Mouse (Mus musculus) limb, embryonic 11.5 days (tissue): ENCODE data around the gene Usp48. TPM values are rescaled to one million over a fixed set of nuclear protein-coding genes. Genes with fewer than 3 reads are reported as not detected.
"Not testable (repeated sequence)": the region's sequence is repeated elsewhere in the genome, so short reads cannot be mapped to it uniquely, and the experiment has no call there.

Source experiments
- ATAC-seq: fragments of 200-750 bp; cut with Nextera tagmentation; 2 replicates; pipeline ENCODE4 v1.8.0; 2017; ENCODE audit warnings: low read depth; ENCODE audit not compliant: insufficient number of reproducible peaks, low FRiP score, low TSS enrichment
- DNase-seq: peaks from one replicate; pipeline ENCODE4 v3.0.0-alpha.2; 2015; ENCODE audit warnings: low spot score
- H3K27ac ChIP-seq: fragments of 300-500 bp; sonication (generic); replicated peaks from 2 replicates; pipeline ENCODE4 v1.5.1; 2014; ENCODE audit warnings: low read depth, mild to moderate bottlenecking, low read length
- H3K27me3 ChIP-seq: fragments of 300-500 bp; sonication (generic); 2 replicates; pipeline ENCODE4 v1.6.1; 2014; ENCODE audit warnings: mild to moderate bottlenecking, low read length, mixed read lengths; ENCODE audit not compliant: control insufficient read depth, insufficient read depth
- H3K36me3 ChIP-seq: fragments of 300-500 bp; sonication (generic); 2 replicates; pipeline ENCODE4 v1.6.1; 2014; ENCODE audit warnings: mild to moderate bottlenecking, low read length, moderate library complexity, mixed read lengths; ENCODE audit not compliant: control insufficient read depth, insufficient read depth
- H3K4me1 ChIP-seq: fragments of 300-500 bp; sonication (generic); 2 replicates; pipeline ENCODE4 v1.6.1; 2014; ENCODE audit warnings: low read length, mixed read lengths; ENCODE audit not compliant: control insufficient read depth, insufficient read depth
- H3K4me2 ChIP-seq: fragments of 300-500 bp; sonication (generic); 2 replicates; pipeline ENCODE4 v1.6.1; 2014; ENCODE audit warnings: low read depth, mild to moderate bottlenecking, moderate library complexity; ENCODE audit not compliant: severe bottlenecking
- H3K4me3 ChIP-seq: fragments of 300-500 bp; sonication (generic); 2 replicates; pipeline ENCODE4 v1.5.1; 2014; ENCODE audit warnings: low read depth, low read length
- H3K9ac ChIP-seq: fragments of 300-500 bp; sonication (generic); 2 replicates; pipeline ENCODE4 v1.6.1; 2014; ENCODE audit warnings: mild to moderate bottlenecking, low read length
- H3K9me3 ChIP-seq: fragments of 300-500 bp; sonication (generic); 2 replicates; pipeline ENCODE4 v1.6.1; 2016; ENCODE audit warnings: low read length; ENCODE audit not compliant: control insufficient read depth
- WGBS: fragments of 180-500 bp; shearing (Covaris S2); extraction: QIAGEN DNeasy Blood & Tissue Kit; methylation state at CpG from one replicate; pipeline ENCODE4 v1.1.7; 2014; 5-methylcytosine and 5-hydroxymethylcytosine counted together
- polyA plus RNA-seq: library from polyadenylated mRNA; unstranded; fragments of >200 nt; fragmentation: Nextera tagmentation; extraction: Ambion mirVana; gene quantifications from 2 replicates; pipeline ENCODE4 v1.2.1, GENCODE M21; 2014

The Usp48 gene
- polyA plus RNA-seq, 1 experiment from 2014 or later, result 93.0 TPM

GRCm38 (mm10) chr4:137578181-137578845 lies 15.2 kb upstream of the Usp48 start:
- Histone ChIP-seq H3K36me3 (no peaks in the 10 kb centered on the region), H3K9me3 (no peaks in the 10 kb centered on the region), H3K4me3 (peak overlapping the region; percentile 24), H3K4me2 (peak overlapping the region; percentile 72), H3K27me3 (peaks cover 4% of the 10 kb centered on the region; the same call in 1 of the 2 replicates), H3K4me1 (no peaks in the 10 kb centered on the region), H3K9ac (peak overlapping the region; percentile 30; the same call in 1 of the 2 replicates), H3K27ac (no peak overlapping the region)
- ATAC-seq (no peak), DNase-seq (peak; percentile 79)
- WGBS, result 4% methylated on average over 39 of the region's 39 CpGs

- Histone ChIP-seq H3K27me3 (peaks cover 4% of the 10 kb centered on the region; the same call in 1 of the 2 replicates), H3K27ac (no peak overlapping the region), H3K9ac (no peak overlapping the region), H3K4me1 (no peaks in the 10 kb centered on the region), H3K4me2 (no peak overlapping the region), H3K36me3 (no peaks in the 10 kb centered on the region), H3K9me3 (no peaks in the 10 kb centered on the region), H3K4me3 (no peak overlapping the region)
- ATAC-seq (no peak), DNase-seq (no peak)
- 57% methylated on average over 4 of the region's 4 CpGs for WGBS
These were observed 13.8 kb upstream of the Usp48 start for GRCm38 (mm10) chr4:137579789-137580188.

GRCm38 (mm10) chr4:137580299-137580698 lies 13.3 kb upstream of the Usp48 start:
- Histone ChIP-seq H3K36me3 (no peaks in the 10 kb centered on the region), H3K27me3 (peaks cover 4% of the 10 kb centered on the region; the same call in 1 of the 2 replicates), H3K9me3 (no peaks in the 10 kb centered on the region), H3K9ac (no peak overlapping the region), H3K4me2 (no peak overlapping the region), H3K27ac (no peak overlapping the region), H3K4me3 (no peak overlapping the region), H3K4me1 (no peaks in the 10 kb centered on the region)
- ATAC-seq (no peak), DNase-seq (no peak)
- WGBS, result 62% methylated on average over 2 of the region's 2 CpGs

- H3K4me2 ChIP-seq, result no peak overlapping the region
- H3K27me3 ChIP-seq, result peaks cover 4% of the 10 kb centered on the region; the same call in 1 of the 2 replicates
- H3K4me3 ChIP-seq, result no peak overlapping the region
- H3K9ac ChIP-seq, result no peak overlapping the region
- no peak for ATAC-seq
- 36% methylated on average over 3 of the region's 3 CpGs for WGBS
- H3K4me1 ChIP-seq, result no peaks in the 10 kb centered on the region
- H3K36me3 ChIP-seq, result no peaks in the 10 kb centered on the region
- H3K27ac ChIP-seq, result no peak overlapping the region
- no peaks in the 10 kb centered on the region for H3K9me3 ChIP-seq
- peak; percentile 52 for DNase-seq
These were observed 11.7 kb upstream of the Usp48 start for GRCm38 (mm10) chr4:137581815-137582214.

- not testable (repeated sequence) for H3K9me3 ChIP-seq, H3K4me3 ChIP-seq, H3K4me1 ChIP-seq, DNase-seq, H3K27ac ChIP-seq, ATAC-seq, H3K4me2 ChIP-seq, H3K27me3 ChIP-seq, H3K36me3 ChIP-seq, H3K9ac ChIP-seq
- WGBS, result 82% methylated on average over 2 of the region's 3 CpGs
These were observed 4.5 kb upstream of the Usp48 start for GRCm38 (mm10) chr4:137589095-137589494.

GRCm38 (mm10) chr4:137589586-137589985 lies 4.0 kb upstream of the Usp48 start:
- no peak overlapping the region for H3K27ac ChIP-seq
- no peak for ATAC-seq
- no peak overlapping the region for H3K4me2 ChIP-seq
- 88% methylated on average over 3 of the region's 3 CpGs for WGBS
- no peaks in the 10 kb centered on the region for H3K4me1 ChIP-seq
- no peak overlapping the region for H3K4me3 ChIP-seq
- H3K27me3 ChIP-seq, result no peaks in the 10 kb centered on the region
- H3K36me3 ChIP-seq, result no peaks in the 10 kb centered on the region
- no peaks in the 10 kb centered on the region for H3K9me3 ChIP-seq
- DNase-seq, result no peak
- H3K9ac ChIP-seq, result no peak overlapping the region

- no peaks in the 10 kb centered on the region for H3K36me3 ChIP-seq
- DNase-seq, result no peak
- ATAC-seq, result no peak
- H3K9ac ChIP-seq, result no peak overlapping the region
- no peak overlapping the region for H3K27ac ChIP-seq
- peaks cover 9% of the 10 kb centered on the region for H3K4me1 ChIP-seq
- H3K4me2 ChIP-seq, result no peak overlapping the region
- no peaks in the 10 kb centered on the region for H3K27me3 ChIP-seq
- no peaks in the 10 kb centered on the region for H3K9me3 ChIP-seq
- 92% methylated on average over 4 of the region's 4 CpGs for WGBS
- H3K4me3 ChIP-seq, result no peak overlapping the region
These were observed 2.6 kb upstream of the Usp48 start for GRCm38 (mm10) chr4:137590961-137591360.

- Histone ChIP-seq H3K9ac (peak overlapping the region; percentile 81), H3K4me1 (peaks cover 13% of the 10 kb centered on the region), H3K27ac (peak overlapping the region; percentile 92; the same call in 1 of the 2 replicates), H3K27me3 (no peaks in the 10 kb centered on the region), H3K4me3 (peak overlapping the region; percentile 92), H3K4me2 (peak overlapping the region; percentile 63), H3K36me3 (no peaks in the 10 kb centered on the region), H3K9me3 (no peaks in the 10 kb centered on the region)
- ATAC-seq (no peak), DNase-seq (peak; percentile 47)
- WGBS, result 5% methylated on average over 40 of the region's 40 CpGs
These were observed 1.1 kb downstream of the Usp48 start for GRCm38 (mm10) chr4:137594496-137595270.
